Mouse (Mus musculus): Measurements from ENCODE around the gene Actc1. TPM values are rescaled to one million over a fixed set of nuclear protein-coding genes. Genes with fewer than 3 reads are reported as not detected.

Actc1 gene
- polyA plus RNA-seq, 1 experiment = 0.38 TPM

- Histone ChIP-seq H3K4me1 (ENCODE audit: control insufficient read depth, insufficient read depth, low read length) (no peaks in the 10 kb centered on the region), H3K4me3 (ENCODE audit: insufficient read depth, low read length) (no peak overlapping the region), H3K27ac (ENCODE audit: insufficient read depth, low read depth, low read length) (no peak overlapping the region)
- TF ChIP-seq POLR2A (IDR thresholded peaks at IDR 0.05; ENCODE audit: borderline replicate concordance, low read depth, low read length) (no peak), CTCF (IDR thresholded peaks at IDR 0.05; ENCODE audit: low read depth, low read length) (no peak)
Observed at GRCm38 (mm10) chr2:114051871-114052241, 1.5 kb downstream of the Actc1 start.

- no peak overlapping the region for H3K27ac ChIP-seq (ENCODE audit: insufficient read depth, low read depth, low read length)
- no peaks in the 10 kb centered on the region for H3K4me1 ChIP-seq (ENCODE audit: control insufficient read depth, insufficient read depth, low read length)
- H3K4me3 ChIP-seq (ENCODE audit: insufficient read depth, low read length) = no peak overlapping the region
- TF ChIP-seq POLR2A (IDR thresholded peaks at IDR 0.05; ENCODE audit: borderline replicate concordance, low read depth, low read length) (no peak), CTCF (IDR thresholded peaks at IDR 0.05; ENCODE audit: low read depth, low read length) (no peak)
Observed at GRCm38 (mm10) chr2:114051111-114051870, 2.1 kb downstream of the Actc1 start.

GRCm38 (mm10) chr2:114050150-114050549 lies 3.2 kb downstream of the Actc1 start:
- Histone ChIP-seq H3K27ac (ENCODE audit: insufficient read depth, low read depth, low read length) (no peak overlapping the region), H3K4me3 (ENCODE audit: insufficient read depth, low read length) (no peak overlapping the region), H3K4me1 (ENCODE audit: control insufficient read depth, insufficient read depth, low read length) (no peaks in the 10 kb centered on the region)
- TF ChIP-seq CTCF (IDR thresholded peaks at IDR 0.05; ENCODE audit: low read depth, low read length) (no peak), POLR2A (IDR thresholded peaks at IDR 0.05; ENCODE audit: borderline replicate concordance, low read depth, low read length) (no peak)

DNA sequence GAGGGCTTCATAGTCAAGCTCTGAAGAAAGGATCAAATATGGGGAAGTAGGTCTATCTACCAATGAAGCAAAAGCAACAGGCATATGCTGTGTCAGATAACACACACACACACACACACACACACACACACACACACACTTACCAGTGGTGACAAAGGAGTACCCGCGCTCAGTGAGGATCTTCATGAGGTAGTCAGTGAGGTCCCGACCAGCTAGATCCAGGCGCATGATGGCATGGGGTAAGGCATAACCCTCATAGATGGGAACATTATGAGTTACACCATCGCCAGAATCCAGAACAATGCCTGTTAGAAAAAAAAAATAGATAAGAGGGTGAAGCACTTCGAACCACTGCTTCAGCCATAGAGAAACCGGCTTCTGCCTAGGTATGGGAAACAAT lies 4.0 kb downstream of the Actc1 start:
- Histone ChIP-seq H3K4me1 (ENCODE audit: control insufficient read depth, insufficient read depth, low read length) (no peaks in the 10 kb centered on the region), H3K27ac (ENCODE audit: insufficient read depth, low read depth, low read length) (no peak overlapping the region), H3K4me3 (ENCODE audit: insufficient read depth, low read length) (no peak overlapping the region)
- TF ChIP-seq POLR2A (IDR thresholded peaks at IDR 0.05; ENCODE audit: borderline replicate concordance, low read depth, low read length) (no peak), CTCF (IDR thresholded peaks at IDR 0.05; ENCODE audit: low read depth, low read length) (no peak)

GRCm38 (mm10) chr2:114047960-114048611 lies 5.3 kb downstream of the Actc1 start:
- Histone ChIP-seq H3K4me3 (ENCODE audit: insufficient read depth, low read length) (no peak overlapping the region), H3K4me1 (ENCODE audit: control insufficient read depth, insufficient read depth, low read length) (no peaks in the 10 kb centered on the region), H3K27ac (ENCODE audit: insufficient read depth, low read depth, low read length) (no peak overlapping the region)
- TF ChIP-seq POLR2A (IDR thresholded peaks at IDR 0.05; ENCODE audit: borderline replicate concordance, low read depth, low read length) (no peak), CTCF (IDR thresholded peaks at IDR 0.05; ENCODE audit: low read depth, low read length) (no peak)

GRCm38 (mm10) chr2:114046151-114046664 lies 7.1 kb downstream of the Actc1 start:
- Histone ChIP-seq H3K27ac (ENCODE audit: insufficient read depth, low read depth, low read length) (no peak overlapping the region), H3K4me1 (ENCODE audit: control insufficient read depth, insufficient read depth, low read length) (no peaks in the 10 kb centered on the region), H3K4me3 (ENCODE audit: insufficient read depth, low read length) (no peak overlapping the region)
- TF ChIP-seq CTCF (IDR thresholded peaks at IDR 0.05; ENCODE audit: low read depth, low read length) (no peak), POLR2A (IDR thresholded peaks at IDR 0.05; ENCODE audit: borderline replicate concordance, low read depth, low read length) (no peak)

DNA sequence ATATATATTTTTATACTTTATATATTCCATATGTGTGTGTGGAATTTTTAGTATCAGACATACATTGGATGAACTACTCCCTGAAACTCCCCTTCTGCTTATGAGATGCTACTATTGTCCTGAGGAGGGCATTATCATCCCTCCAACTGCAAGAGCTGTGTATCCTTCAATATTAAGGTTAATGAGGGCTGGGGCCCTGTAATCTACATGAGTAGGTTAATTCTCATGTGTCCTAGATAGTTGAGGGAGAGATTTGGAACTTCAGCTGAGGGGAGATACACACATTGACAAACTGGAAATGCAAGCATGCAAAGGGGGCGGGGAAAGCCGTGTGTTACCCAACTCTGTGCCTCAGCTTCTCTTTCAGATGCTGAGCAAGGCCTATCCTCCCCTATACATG lies 15.4 kb downstream of the Actc1 start:
- H3K4me3 ChIP-seq (ENCODE audit: insufficient read depth, low read length) = no peak overlapping the region
- H3K4me1 ChIP-seq (ENCODE audit: control insufficient read depth, insufficient read depth, low read length) = no peaks in the 10 kb centered on the region
- TF ChIP-seq CTCF (IDR thresholded peaks at IDR 0.05; ENCODE audit: low read depth, low read length) (no peak), POLR2A (IDR thresholded peaks at IDR 0.05; ENCODE audit: borderline replicate concordance, low read depth, low read length) (no peak)
- no peak overlapping the region for H3K27ac ChIP-seq (ENCODE audit: insufficient read depth, low read depth, low read length)

GRCm38 (mm10) chr2:114032259-114032658 lies 21.1 kb downstream of the Actc1 start:
- TF ChIP-seq POLR2A (IDR thresholded peaks at IDR 0.05; ENCODE audit: borderline replicate concordance, low read depth, low read length) (no peak), CTCF (IDR thresholded peaks at IDR 0.05; ENCODE audit: low read depth, low read length) (no peak)
- H3K27ac ChIP-seq (ENCODE audit: insufficient read depth, low read depth, low read length) = no peak overlapping the region
- H3K4me1 ChIP-seq (ENCODE audit: control insufficient read depth, insufficient read depth, low read length) = no peaks in the 10 kb centered on the region
- H3K4me3 ChIP-seq (ENCODE audit: insufficient read depth, low read length) = no peak overlapping the region

DNA sequence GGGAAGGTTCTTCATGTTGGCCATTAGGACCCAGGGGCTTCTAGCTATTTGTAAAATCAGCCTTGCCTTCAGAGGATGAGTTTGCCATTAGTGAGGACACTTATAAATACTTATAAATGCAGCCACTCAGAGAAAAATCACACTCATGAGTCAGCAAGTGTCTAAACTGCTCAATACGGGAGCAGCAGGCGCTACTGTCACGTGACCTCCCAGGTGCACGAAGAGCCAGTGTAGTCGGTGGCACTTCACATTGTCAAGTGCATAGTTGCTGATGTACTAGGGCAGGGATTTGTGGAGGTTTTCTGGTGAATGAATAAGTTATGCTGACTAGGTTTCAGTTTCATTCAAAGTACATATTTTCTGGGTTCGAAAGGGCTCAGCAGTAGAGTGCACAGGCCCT lies 30.0 kb downstream of the Actc1 start:
- TF ChIP-seq POLR2A (IDR thresholded peaks at IDR 0.05; ENCODE audit: borderline replicate concordance, low read depth, low read length) (no peak), CTCF (IDR thresholded peaks at IDR 0.05; ENCODE audit: low read depth, low read length) (no peak)
- H3K4me3 ChIP-seq (ENCODE audit: insufficient read depth, low read length) = no peak overlapping the region
- no peaks in the 10 kb centered on the region for H3K4me1 ChIP-seq (ENCODE audit: control insufficient read depth, insufficient read depth, low read length)
- H3K27ac ChIP-seq (ENCODE audit: insufficient read depth, low read depth, low read length) = no peak overlapping the region

- TF ChIP-seq CTCF (IDR thresholded peaks at IDR 0.05; ENCODE audit: low read depth, low read length) (no peak), POLR2A (IDR thresholded peaks at IDR 0.05; ENCODE audit: borderline replicate concordance, low read depth, low read length) (no peak)
- Histone ChIP-seq H3K4me1 (ENCODE audit: control insufficient read depth, insufficient read depth, low read length) (no peaks in the 10 kb centered on the region), H3K4me3 (ENCODE audit: insufficient read depth, low read length) (no peak overlapping the region), H3K27ac (ENCODE audit: insufficient read depth, low read depth, low read length) (no peak overlapping the region)
Observed at GRCm38 (mm10) chr2:114020210-114020563, 33.2 kb downstream of the Actc1 start.

All from bone marrow macrophage, adult 2 months (primary cell).